Mouse (Mus musculus): Measurements from ENCODE around the gene Tle6.
"Not testable (repeated sequence)": the region's sequence is repeated elsewhere in the genome, so short reads cannot be mapped to it uniquely, and the experiment has no call there.

The Tle6 gene

DNA sequence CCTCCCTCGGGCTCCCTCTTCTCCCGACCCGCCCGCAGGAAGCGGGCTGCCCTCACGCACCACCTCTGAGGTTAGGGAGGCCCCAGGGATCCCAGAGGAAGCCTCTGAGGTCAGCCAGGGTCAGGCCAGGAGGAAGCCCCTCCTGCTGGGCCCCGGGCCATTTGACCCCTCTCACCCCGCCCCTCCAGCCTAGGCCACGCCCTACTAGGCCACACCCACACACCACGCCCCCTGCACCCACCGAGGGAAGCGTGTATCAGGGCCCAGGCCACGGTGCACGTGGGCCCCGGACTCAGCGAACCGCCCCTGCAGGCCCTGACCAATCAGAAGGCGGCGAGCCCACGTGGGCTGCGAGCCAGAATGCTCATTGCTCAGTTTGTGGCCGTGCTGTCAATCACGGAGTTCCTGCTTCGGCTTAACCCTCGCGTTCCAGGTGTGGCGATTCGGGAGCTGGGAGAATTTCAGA, at the start of gene Tle6:
TSS of gene Tle6 (minus strand) at position 336 of the 466 bp plus-strand sequence.
- peak; percentile 67 for DNase-seq (ENCODE audit: low spot score)

- peak; percentile 92 for DNase-seq (ENCODE audit: low spot score)
Measured at GRCm38 (mm10) chr10:81648803-81649775, 48.2 kb upstream of the Tle6 start, which contains the start of gene Gm10778. TSS of gene Gm10778 (plus strand) at chr10:81649059.

DNA sequence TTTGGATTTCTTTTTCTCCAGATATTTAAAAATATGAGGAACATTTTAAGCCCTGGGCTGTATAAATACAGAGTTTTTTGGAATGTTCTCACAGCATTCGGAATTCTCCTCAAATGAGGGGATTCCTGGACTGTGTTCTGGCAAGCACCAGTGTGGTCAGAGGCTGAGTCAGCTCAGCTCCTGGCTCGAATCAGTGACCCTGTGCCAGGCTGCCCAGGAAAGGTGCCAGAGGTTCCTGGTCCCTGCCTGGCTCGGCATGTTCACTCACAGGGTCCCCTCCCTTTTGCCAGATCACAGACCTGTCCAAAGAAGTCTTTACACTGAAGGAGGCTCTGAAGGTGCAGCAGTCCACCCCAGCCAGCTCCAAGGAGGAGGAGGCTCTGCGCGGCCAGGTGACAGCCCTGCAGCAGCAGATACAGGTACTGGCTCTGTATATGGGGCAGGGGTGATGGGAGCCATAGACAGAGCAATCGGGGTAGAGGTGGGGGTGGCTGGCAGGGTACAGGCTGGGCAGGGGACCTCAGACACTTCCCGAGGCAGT, 45.2 kb upstream of the Tle6 start:
- peak; percentile 44 for DNase-seq (ENCODE audit: low spot score)

DNA sequence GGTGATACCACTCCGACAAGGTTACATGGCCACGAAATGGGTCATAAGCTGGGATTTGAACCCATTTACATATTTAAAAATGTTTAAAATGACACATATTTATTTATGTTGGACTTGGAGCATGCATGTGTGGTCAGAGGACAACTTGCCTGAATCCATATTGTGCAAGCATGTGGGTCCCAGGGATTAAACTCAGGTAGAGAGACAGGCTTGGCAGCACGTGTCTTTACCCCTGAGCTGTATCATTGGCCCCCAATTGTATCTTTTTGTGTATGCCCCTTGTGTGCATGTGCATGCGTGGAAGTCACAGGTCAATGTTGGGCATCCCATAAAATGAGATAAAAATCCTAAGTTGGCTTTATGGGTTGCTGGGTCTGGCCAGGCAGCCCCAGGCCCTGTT, 44.5 kb upstream of the Tle6 start:
- DNase-seq (ENCODE audit: low spot score), result no peak

DNA sequence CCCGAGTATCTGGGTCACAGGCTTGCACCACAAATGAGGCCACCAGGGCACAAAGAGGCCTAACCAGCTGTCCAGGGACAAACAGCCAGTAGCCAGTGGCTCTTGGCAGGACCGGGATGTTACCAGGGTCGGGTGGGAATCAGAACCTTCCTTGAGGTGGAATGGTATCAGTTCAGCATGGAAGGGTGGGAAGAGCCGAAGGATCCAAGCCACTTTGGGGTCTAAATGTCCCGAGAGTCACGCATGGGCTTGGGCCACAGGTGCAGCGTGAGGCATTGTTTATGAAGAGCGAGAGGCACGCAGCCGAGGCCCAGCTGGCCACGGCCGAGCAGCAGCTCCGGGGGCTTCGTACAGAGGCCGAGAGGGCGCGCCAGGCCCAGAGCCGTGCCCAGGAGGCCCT, 43.8 kb upstream of the Tle6 start:
- no peak for DNase-seq (ENCODE audit: low spot score)

- DNase-seq (ENCODE audit: low spot score), result no peak
Measured at GRCm38 (mm10) chr10:81644162-81644561, 43.3 kb upstream of the Tle6 start.

DNA sequence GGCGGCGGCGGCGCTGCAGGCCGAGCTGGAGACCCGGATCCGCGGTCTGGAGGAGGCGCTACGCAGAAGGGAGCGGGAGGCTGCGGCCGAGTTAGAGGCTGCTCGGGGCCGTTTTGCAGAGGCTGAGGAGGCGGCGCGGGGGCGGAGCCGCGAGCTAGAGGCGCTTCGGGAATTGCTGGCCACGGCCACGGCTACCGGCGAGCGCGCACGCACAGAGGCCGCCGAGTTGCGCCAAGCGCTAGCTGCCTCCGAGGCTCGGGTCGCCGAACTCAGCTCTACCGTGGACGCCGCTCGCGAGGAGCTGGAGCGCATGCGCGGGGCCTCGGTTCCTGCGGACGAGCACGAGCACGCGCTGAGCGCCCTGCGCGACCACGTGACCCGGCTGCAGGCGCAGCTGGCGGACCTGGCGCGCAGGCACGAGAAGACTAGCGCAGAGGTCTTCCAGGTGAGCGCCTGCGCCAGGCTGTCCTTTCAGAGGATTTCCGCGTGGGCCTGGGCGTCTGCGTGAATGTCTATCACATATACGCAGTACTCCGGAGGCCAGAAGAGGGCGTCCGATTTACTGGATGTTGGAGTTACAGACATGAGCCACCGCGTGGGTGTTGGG, 42.7 kb upstream of the Tle6 start:
- peak; percentile 93 for DNase-seq (ENCODE audit: low spot score)

DNA sequence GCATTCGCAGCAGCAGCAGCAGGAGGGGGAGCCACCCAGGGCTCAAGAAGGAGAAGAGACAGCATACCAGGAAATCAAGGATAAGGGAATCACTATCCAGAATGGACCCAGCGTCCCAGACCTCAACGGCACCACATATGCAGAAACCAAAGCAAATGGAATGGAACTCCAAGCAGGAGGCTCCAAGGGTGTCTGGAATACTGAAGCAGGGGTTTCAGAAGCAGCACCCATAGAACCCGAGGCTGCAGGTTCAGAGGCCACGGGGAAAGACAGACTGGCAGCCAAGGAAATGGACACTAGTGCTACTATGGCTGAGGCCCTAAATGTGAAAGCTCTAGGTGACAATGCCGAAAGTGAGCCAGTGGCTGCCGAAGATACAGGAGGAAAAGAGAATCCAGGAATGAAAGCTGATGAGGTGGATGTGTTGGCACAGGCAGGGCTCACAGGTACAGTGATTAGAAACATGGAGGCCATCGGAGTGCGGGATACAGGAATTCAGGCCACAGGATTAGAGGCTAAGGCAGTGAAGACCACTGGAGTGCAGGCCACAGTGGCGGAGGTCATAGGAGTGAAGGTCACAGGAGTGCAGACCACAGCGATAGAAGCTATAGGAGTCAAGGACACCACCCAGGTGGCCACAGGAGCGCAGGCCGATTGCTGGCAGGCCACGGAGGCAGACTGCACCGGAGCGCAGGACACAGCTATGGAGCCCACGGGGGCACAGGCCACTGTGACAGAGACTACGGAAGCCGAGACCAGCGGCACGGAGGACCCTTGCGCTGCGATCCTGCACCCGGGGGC, 42.0 kb upstream of the Tle6 start:
- no peak for DNase-seq (ENCODE audit: low spot score)

- DNase-seq (ENCODE audit: low spot score), result no peak
Measured at GRCm38 (mm10) chr10:81641978-81642647, 41.2 kb upstream of the Tle6 start.

- DNase-seq (ENCODE audit: low spot score), result no peak
Measured at GRCm38 (mm10) chr10:81641566-81641965, 40.7 kb upstream of the Tle6 start.

DNA sequence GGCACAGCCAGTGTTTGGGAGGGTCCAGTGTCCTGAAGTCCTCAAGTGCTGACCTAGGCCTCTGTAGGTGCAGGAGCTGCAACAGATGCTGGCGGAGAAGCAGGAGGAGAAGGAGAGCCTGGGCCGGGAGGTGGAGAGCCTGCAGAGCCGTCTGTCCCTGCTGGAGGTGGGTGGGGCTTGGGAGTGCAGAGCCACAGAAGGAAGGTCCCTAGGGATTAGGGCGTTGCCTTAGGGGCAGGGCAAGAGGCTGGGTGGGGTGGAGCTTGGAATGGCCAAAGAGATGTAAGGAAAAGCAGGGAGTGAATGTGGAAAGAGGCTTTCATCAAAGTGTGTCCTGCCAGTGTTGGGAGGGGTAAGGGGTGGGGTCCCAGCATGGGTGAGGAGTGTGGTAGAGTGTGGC, 40.0 kb upstream of the Tle6 start:
- DNase-seq (ENCODE audit: low spot score), result not testable (repeated sequence)

GRCm38 (mm10) chr10:81638101-81638500, 37.2 kb upstream of the Tle6 start:
- no peak for DNase-seq (ENCODE audit: low spot score)

- no peak for DNase-seq (ENCODE audit: low spot score)
Measured at GRCm38 (mm10) chr10:81636338-81636737, 35.5 kb upstream of the Tle6 start.

DNA sequence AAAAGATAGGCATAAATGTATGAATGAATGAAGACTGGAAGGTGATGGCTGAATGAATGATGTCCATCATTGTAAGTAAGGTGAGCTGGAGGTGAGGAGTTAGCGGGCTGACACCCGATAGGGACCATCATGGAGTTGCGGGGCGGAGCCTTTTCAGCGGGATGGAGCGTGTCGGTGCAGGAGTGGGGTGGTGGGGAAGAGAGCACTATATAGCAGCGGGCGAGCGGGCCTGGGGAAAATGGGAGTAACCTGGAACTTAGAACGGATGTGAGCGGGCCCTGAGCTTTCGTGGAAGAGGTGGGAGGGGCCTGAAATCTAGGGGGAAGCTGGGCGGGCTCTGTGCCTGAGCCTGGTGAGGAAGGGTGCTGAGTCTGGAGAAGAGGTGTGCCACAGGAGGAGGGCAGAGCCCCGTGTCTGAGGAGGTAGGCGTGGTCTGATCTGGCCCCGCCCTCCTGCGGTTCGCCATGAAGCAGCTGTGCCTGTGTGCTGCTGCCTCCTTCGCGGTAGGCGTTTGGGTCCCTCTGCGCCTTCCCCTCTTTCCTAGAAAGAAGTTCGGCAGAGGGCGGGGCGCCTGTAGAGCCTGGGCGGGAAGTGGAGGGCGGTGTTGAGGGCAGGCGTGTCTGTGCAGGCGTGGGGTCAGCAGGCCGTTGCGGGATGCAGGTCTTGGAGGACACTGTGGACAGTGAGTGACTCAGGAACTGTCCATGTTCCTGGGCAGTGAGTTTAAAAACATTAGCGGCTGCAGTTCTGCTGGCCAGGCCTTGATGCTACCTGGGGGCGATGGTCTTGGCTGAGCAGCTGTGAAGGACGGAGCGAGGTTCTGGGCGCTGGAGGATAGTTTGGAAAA, 32.6 kb upstream of the Tle6 start:
- no peak for DNase-seq (ENCODE audit: low spot score)

GRCm38 (mm10) chr10:81628390-81628789, 27.5 kb upstream of the Tle6 start, which contains the start of gene Ankrd24:
TSS of gene Ankrd24 (plus strand) at chr10:81628540.
- DNase-seq (ENCODE audit: low spot score), result no peak

DNA sequence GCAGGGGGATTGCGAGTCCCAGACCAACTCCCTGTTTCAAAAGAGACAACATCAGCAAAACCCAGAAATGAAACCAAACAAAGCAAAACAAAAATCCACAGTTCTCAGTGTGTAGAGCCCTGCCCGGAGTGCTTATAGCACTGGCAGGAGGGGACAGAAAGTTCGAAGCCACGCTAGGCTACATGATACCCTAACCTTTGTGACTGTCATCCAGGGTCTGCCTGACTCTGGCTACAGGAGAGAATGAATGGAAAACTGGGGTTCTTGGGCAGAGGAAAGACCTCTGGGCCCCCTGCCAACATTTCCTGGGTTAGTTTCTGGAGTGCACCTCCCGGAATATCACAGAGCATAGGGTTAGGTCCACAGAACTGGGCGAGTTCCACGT, 27.0 kb upstream of the Tle6 start:
- no peak for DNase-seq (ENCODE audit: low spot score)

GRCm38 (mm10) chr10:81626994-81627835, 26.3 kb upstream of the Tle6 start, which contains the start of gene Sirt6:
TSS of gene Sirt6 (minus strand) at chr10:81627797.
- peak; percentile 94 for DNase-seq (ENCODE audit: low spot score)

DNA sequence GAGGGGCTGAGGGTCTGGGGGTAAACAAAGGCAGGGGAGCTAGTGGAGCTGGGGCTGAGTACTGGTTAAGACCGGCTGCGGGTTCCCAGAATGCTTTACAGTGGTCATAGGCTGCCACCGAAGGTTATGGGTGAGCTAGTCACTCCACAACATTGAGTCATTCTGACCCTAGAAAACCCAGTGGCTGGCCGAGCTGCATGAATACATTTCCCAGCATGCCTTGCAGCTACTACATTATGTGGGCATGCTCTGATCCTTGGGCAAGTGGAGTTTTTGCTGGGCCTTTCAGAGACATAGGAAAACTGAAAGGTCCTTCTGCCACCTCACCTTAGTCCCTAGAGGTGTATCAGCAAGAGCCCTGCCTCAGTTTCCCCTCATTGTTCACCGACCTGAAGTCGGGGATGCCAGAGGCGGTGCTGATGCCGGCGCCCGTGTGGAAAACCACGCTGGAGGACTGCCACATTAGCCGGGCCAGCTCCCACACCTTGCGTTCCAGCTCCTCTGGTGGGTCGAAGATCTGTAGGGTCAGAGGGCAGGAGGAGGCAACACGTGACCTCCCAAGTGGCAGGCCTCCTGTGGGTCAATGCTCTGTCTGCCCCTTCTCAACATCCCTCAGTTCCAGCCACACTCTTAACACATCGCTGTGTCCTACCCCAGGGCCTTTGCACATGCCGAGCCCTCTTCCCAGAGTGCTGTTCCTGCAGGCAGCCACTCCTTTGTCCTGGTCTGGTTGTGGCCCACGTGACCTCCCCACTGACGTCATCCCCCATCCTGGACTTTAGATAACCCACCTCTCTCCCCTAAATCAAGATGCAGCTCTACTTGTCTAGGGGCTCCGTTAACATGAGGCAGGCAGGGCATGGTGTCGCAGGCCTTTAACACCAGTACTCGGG, 25.5 kb upstream of the Tle6 start:
- peak; percentile 49 for DNase-seq (ENCODE audit: low spot score)
